Mouse (Mus musculus) layer of hippocampus, adult 18-20 months (tissue): Measurements from ENCODE around the gene Amn. TPM values are rescaled to one million over a fixed set of nuclear protein-coding genes. Genes with fewer than 3 reads are reported as not detected.

Experiments
- DNase-seq, 2 experiments: peaks; one replicate each; pipeline ENCODE4 v3.0.0; 2022; ENCODE audit warnings: low spot score in 2 of 2
- total RNA-seq, 2 experiments: library from RNA; stranded (reverse); gene quantifications; 2 replicates each; pipeline ENCODE4 v1.2.3; 2021

The Amn gene
- total RNA-seq, 2 experiments from 2014 or later, result 3.3 to 4.6 TPM

DNA sequence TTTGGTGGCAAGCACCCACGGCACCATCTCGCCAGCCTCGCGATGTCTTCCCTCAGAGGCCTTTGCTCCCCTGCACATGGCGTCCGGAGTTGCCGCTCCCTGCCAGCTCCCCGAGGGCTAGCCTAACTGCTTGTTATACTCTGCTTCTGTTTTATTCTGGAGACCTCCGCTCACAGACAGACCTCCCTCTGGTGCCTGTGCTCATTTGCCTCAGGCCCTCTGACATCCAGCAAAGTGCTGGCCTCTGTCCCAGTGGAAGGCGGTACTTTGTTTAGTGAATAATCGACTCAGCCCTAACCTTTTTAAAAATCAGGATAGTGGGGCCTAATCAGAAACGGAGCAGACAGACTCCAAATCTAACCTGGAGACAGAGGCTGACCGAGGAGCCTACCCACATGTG, 50.9 kb downstream of the Amn start:
- no peak for DNase-seq

DNA sequence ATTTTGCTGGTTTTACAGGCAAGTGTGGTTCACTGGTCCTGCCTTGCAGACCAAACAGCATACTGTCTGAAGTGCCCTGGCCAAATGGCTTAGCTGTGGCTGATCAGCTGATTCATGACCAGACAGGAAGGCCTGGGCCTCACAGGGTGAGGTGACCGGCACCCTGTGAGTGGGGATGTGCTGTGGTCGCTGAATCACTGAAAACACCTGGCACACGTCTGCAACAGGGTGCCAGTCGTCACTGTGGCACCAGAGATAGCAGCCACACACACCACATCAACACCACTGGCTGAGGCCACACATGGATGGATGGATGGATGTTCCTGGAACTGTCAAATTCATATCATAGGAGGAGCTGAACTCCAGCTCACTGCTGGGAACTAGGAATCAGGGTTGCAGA, 52.5 kb downstream of the Amn start:
- no peak for DNase-seq

DNA sequence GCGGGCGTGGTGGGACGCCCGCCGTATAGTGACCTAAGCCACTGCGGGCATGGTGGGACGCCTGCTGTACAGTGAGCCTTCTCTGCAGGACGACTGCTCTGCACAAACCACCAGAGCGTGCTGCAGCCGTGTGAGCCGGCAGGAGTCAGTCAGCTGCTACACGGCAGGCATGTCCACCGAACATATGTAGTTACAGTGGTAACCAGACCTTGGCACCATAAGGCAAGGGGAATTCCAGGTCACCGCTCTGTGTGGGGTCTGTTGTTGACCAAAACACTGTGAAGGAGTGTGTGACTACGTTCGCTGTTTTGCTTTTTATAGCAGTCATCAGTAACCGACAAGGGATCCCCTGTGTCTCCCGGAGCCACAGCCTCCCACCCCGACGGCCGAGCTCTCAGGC, 53.6 kb downstream of the Amn start:
- no peak for DNase-seq

DNA sequence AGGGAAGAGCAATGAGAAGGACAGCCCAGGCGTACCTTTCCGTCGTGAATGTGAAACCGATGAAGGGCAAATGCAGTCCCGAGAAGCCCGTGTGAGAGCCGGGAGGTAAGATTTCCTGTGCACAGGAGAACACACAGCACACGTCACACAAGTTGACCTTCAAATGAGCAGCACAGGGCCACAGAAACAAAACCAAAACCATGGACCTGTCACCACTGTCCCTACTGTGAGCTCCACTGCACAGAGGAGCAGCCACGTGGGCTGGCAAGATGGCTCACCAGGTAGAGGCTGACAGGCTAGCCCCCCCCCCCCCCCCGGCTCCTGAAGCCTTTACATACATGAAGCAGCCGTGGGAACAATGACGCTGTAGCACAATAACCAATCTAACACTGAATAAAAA, 54.1 kb downstream of the Amn start:
- no peak for DNase-seq

DNA sequence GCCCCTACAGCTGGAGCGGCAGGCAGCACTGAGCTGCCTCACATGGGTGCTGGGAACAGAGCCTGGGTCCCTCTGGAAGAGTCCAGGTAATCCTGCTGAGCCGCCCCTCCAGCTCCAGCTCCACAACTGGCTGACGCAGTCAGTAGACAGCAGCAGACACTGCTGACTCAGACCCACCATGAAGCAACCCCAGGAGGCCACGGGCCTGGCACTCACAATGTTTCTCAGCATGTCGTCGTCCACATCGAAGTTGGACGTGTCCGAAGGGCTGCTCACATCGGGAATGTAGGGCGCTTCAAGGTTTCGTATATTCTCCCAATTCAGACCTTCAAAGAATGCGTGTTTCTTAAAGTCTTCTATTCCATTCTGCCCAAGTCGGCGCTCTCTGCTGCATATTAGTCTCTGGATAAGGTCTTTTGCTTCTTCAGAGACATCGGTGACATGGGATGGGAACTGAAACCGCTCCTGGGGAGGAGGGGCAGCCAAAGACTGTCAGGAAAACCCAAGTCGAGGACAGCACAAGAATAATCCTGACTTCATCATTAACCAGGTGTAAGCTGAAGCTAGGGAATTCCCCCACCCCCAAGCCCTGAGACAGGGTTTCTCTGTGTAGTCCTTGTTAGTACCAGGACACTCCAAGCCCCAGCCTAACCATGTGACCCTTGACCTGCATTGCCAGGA, 55.0 kb downstream of the Amn start:
- DNase-seq, result no peak

Other genes with a start within 250 kb of the Amn start
- 10 to 100 TPM; 16.9 to 17.2 TPM for gene Rcor1, start 231.7 kb upstream of the Amn start, total RNA-seq
- 10 to 100 TPM; 53.6 to 53.7 TPM for gene Traf3, start 104.7 kb upstream of the Amn start, total RNA-seq
- not detected for gene 4930595D18Rik, start 86.6 kb upstream of the Amn start, total RNA-seq
- gene Cdc42bpb, start 106.6 kb downstream of the Amn start, total RNA-seq, result 100 to 1,000 TPM; 119 to 124 TPM
- 1 to 10 TPM in 1 of 2 experiments, under 1 TPM in 1; 0.53 to 1.2 TPM for gene Lbhd2, start 135.7 kb downstream of the Amn start, total RNA-seq
- gene Exoc3l4, start 145.9 kb downstream of the Amn start, total RNA-seq, result 1 to 10 TPM; 6.1 to 7.1 TPM
- 1 to 10 TPM in 1 of 2 experiments, under 1 TPM in 1; 0.30 to 1.7 TPM for gene Tnfaip2, start 171.4 kb downstream of the Amn start, total RNA-seq
- gene Gm266, start 214.7 kb downstream of the Amn start, total RNA-seq, result 1 to 10 TPM; 3.7 to 3.9 TPM